Mouse (Mus musculus) cortical plate, adult 2 months (tissue): ENCODE data around the gene Epb41l4b.

ENCODE experiments used
- CTCF ChIP-seq: fragments of 200-500 bp; IDR thresholded peaks from 2 replicates; pipeline ENCODE4 v1.5.1; 2011; ENCODE audit warnings: mild to moderate bottlenecking, control low read depth, low read length; ENCODE audit not compliant: insufficient read depth; ENCODE audit errors: extremely low read depth
- POLR2A ChIP-seq: fragments of 200-500 bp; IDR thresholded peaks from 2 replicates; pipeline ENCODE4 v1.6.1; 2011; ENCODE audit warnings: mild to moderate bottlenecking, low read length, control low read depth; ENCODE audit not compliant: insufficient read depth; ENCODE audit errors: extremely low read depth

- TF ChIP-seq CTCF (no peak), POLR2A (no peak)
Observed at GRCm38 (mm10) chr4:57138093-57138440, 5.2 kb downstream of the Epb41l4b start.
